Mouse (Mus musculus) G1E-ER4 (cell line): ENCODE measurements at regions not wholly inside any gene's neighbourhood (a gene's known extent, or its start where the extent isn't known, plus 50 kb on each side); places are given as distances from the start of the nearest gene placed in this dataset.

ENCODE experiments used
- GATA1 ChIP-seq: IDR thresholded peaks from one replicate; pipeline ENCODE4 v1.8.0; 2012; ENCODE audit warnings: low read length, inconsistent platforms

DNA sequence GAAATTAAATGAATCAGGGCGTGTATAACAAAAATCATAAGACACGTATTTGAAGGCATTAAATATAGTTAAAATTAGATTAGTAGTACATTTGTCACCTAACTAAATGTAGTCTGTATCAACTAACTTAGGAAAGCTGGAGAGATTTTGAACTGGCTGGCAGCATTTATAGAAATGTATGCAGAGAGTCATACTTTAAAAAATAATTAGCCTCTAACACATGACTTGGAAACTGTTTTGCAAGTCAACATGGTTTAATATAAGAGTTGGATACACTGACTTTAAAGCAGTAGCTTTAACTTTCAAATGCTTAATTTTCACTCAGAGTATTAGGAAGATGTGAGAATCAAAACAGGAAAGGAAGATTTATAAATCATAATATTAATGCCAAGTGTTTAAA lies 439.1 kb upstream of the Ccnh start:
- no peak for TF ChIP-seq GATA1

DNA sequence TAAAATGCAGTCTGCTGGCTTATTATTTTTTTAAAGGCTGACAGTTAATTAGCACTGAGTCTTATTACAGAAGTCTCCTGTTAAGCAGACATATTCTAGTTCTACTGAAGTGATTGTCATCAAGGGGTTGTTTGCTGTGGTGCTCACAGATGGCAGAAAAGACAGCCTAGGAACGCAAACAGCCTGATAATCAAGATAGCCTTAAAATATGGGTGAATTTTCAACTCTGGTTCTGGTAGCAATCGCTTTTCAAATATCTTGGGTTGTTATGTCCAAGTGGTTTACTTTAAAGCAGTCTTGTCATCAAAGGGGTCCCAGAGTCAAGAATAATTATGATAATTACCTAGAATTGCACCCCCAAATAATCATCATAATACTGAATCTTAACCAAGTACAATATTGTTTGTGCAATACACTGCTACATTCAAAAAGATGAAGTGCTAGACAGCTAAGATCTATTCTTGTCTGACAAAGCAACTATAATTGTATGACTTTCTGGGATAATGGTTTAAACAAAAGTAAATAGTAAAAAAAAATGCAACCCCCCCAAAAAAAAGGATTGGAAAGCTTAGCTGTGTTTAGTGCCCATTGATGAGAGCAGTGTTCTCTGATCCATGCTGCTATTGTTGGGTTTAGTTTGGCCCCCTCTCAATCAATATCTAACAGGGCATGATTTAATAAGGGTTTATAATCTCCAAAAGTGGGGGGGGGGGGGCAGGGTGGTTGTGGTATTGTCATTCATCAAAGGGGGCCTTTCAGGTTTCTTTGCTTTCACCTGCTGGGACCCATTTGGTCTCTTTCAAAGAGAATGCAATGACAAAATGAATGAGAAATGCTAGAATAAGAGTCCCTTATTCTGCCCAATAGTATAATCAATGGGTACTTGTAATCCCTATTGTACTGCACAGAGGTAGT lies 437.4 kb upstream of the Ccnh start:
- TF ChIP-seq GATA1 = no peak

DNA sequence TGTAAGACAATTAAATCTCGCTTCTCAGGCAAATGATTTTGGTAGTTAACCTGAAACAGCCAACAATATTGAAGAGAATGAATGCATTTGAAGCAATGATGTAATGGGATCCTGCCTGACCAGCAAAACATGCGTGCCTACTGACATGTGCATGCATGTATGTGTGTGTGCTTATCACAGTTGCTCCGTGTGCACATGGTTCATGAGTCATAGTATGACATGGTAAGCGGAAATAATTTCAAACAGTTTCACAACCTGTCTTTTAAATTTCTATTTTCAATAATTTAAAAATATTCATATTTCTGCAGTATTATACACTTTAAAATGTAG lies 436.8 kb upstream of the Ccnh start:
- TF ChIP-seq GATA1 = no peak

DNA sequence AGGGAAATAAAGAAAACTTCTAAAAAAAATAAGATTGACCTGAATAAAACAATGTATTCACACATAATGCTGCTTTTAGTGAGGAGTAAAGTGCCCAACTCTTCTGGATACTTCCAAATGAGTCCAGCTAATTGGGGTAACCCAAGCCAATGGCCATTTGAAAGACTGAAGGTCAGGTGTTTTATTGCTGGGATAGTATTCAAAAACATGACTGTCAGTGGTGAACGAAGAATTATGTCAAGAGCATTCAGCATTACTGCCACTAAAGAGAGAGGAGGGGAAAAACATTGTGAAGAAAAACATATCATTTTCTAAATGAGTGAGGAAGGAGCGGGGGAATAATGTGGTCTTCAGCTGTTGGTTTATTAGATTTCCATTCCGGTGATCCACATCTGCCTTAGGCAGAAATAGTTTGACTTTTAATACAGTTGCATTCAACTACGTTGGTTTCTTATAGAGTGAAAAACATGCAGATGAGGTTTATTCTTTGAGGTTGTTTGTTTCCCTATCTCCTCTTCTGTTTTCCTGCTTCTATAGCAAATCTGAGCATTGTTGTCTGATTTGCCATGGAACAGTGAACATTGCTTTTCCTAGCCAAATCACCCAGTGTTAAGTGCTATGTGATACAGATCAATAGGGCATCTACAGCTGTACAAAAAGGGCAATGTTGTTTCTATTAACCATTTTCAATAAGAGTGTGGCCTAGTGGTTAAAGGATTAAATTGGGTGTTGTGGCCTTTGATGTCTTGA lies 435.3 kb upstream of the Ccnh start:
- TF ChIP-seq GATA1 = no peak

DNA sequence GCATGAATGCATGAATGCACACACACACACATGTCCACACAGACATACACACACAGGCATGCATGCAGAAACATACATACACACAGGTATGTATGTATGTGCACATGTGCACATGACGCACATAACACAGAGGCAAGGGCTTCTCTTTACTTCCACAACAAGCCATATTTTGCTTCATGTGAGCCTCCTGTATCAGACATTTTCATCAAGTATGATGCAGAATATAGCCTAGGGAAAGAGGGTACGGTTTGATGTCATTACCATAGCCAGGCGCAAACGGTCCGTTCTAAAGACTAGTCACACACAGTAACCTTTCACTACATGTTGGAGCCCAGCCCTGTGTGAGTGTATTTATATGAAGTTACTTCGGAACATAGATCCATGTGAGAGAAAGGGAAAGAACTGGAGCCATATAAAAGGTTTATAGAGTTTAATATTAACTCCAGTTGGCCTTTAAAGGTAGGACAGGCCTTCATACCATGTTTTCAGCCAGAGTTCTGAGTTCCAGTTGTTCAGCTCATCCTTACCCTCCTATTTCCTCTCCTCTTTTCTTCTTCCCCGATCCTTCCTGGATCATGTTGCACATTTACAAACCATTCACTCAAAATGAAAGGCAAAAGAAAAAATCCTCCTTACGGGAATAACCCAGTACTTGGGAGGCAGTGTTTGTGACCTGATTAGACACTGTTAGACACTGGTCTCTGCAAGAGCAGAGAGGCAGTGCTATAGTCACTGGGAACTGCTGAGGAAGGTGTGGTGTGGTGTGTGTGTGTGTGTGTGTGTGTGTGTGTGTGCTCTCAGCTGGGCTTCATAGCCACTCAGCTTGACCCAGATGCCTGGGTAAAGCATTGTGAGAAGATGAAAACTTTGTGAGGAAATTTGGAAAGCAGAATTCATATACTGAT lies 434.1 kb upstream of the Ccnh start:
- TF ChIP-seq GATA1 = no peak

DNA sequence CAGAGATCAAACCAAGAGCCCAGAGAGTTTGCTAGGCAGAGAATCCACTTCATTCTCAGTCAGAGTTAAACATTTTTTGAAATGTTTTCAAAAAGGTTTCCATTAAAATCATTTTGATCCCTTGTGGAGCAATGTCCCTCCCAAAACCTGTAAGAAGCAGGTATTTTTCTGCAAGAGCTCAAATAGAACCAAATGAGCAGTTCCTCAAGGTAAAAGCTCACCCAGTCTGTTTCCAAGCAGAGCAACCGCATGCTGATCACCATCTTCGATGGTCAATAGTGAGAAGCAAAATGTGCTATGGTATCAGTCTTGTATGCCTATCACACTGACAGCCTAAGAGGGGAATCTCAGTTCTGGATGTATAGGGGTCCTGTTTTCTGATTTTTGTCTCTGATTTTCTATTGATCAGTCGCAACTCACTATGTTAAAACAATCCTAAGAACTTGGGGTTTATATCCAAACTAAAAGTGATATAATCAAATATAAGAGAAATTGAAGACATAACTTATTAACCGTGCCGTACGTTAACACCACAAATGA lies 432.3 kb upstream of the Ccnh start:
- TF ChIP-seq GATA1 = no peak

DNA sequence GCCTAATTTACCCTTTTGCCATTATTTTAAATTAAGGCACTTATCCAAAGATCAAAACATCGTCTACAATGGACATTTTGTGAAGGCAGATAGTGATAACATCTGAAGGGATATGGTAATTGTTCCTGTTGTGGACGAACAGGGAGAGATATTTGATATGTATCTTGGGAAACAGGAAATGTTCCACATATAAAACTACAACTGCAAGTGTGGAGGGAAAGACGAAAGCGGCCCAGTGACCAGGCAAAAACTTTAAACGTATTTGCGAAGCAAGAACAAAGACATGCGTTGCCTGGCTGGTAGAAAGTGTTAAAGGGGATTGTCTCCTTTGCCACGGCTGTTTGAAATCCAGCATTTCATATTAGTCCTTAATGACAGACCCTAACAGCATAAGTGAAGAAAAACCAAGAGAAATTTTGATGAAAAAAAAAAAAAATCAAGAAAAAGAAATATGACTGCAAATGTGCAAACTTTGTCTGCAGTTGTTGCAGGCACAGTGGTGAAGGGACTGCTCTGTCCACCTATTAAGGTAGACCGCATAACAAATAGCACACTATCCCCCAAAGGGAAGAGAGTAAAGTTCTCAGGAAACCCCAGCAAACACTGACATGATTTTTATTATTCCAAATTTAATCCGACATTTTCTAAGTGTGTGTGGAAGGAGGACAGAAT lies 431.2 kb upstream of the Ccnh start:
- TF ChIP-seq GATA1 = no peak

DNA sequence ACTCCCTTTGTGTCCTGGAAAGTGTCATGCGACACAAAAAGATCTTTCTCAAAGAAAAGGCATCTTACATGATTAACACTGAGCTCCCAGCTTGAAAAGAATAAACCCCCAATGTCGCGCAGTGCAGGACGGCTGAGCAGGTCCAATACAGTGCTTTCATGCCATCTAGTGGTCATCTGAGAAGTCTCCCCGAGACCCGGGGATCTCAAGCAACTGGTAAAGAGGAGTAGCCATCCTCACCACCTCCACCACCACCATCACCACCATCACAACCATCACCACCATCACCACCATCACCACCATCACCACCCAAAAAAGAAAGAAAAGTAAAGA lies 430.7 kb upstream of the Ccnh start:
- TF ChIP-seq GATA1 = no peak

DNA sequence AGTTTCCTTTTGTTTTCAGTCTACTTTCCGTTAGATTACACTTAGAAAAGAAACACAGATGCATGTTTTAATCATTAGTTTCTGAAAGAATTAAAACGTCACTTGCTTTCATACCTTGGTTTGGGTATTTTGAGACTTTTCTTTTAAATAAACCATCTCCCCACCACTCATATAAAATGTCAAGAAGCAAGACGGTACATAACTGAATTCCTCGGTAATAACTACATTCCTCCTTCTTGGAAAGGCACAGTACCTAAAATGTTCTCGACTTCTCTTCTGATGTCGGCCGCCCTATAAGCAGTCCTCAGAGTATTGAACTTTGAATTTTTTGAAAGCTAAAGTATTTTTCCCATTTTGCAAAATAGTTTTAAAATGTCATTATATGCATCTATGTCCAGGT lies 430.1 kb upstream of the Ccnh start:
- no peak for TF ChIP-seq GATA1

DNA sequence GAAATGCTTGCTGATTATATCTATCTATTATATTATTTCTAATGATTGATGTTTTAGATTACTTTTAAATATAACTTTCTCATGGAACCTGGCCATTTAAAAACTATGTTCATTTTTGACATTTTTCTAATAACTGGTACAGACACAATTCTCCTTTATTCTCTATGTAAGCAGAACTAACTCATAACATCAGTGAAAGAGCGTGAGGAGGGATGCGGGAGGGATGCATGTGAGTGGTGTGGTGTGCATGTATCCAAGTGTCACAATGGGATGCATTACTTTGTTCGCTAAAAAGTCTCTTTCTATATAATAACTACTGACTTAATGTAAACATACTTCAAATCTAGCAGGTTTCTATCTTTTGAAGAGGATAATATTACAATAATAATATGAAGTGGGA lies 428.7 kb upstream of the Ccnh start:
- no peak for TF ChIP-seq GATA1

DNA sequence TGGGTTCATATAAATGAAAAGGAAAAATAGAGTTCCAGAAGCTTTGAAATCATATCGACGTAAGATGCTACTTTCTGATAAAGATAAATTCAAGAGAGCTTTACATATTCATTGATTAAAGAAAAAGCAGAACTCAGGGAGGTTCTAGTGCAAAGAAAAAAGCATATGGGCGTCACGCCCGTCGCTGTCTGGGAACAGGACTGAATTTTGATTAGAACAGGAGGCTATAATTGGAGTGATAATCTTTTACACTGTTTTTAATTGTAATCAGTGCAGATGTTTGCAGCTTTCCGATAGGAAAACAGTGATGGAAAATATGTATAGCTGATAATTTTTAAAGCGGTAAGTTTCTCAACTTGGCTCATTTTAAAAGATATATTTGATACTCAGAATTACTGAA lies 428.2 kb upstream of the Ccnh start:
- TF ChIP-seq GATA1 = no peak

DNA sequence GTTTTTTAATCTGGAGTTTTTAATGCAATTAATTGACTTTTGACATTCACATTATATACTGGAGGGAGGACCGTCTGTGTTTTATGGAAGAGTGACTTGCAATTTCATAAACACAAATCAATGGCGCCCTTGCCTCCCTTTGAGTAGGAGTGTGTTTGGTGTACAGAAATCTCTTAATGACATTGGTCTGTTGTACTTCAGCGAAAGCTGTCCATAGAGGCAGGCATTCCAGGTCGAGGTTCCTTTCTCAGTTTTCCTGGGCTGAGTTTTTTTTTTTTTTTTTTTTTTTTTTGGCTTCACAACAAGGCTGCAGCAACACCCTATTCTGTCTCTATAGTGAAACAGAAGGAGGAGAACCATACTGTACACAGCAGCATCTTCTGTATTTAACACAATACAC lies 427.4 kb upstream of the Ccnh start:
- no peak for TF ChIP-seq GATA1

DNA sequence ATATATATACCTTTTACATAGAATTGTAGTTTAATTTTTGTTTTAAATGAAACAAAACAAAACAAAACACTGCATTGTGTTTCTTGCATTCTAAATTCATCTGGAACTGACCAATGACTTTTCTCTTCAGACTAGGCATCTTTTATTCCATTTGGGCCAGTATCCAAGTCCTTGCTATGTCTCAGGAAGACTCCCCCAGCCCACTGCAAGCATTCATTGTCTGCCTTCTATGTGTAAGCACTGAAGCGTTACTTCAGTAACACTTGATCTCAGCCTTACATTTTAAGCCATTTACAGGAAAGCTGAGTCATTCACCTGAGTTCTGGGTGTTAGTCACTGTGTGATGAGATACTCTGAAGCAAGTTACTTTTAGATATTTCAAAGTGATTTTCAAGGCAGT lies 425.3 kb upstream of the Ccnh start:
- no peak for TF ChIP-seq GATA1

DNA sequence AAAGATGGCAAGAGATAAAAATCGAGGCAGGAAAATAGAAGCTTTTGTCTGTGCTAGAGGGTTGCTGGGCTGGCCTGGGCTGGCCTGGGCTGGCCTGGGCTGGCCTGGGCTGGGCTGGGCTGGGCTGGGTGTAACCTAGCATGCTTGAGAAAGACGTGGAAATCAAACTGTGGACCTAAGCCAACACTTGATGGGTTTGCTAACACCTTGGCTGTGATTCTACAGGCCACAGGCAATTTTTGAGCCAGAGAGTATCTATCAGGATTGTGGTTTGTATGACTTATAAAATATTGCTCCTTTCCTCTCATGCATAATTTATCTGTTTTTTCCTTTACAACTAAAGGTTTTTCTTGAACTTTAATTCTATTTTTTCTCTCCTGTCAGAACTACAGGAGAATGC lies 417.3 kb upstream of the Ccnh start:
- TF ChIP-seq GATA1 = no peak
